Mouse (Mus musculus): ENCODE measurements around the gene Bdkrb2.

GRCm38 (mm10) chr12:105539649-105540048 is 23.4 kb upstream of the Bdkrb2 start:
- TF ChIP-seq CTCF (IDR thresholded peaks at IDR 0.05; ENCODE audit: low read depth) (no peak), EP300 (IDR thresholded peaks at IDR 0.05; ENCODE audit: low read depth) (no peak)

Measured in heart, postnatal 0 days (tissue).